Mouse (Mus musculus): ENCODE measurements around the gene Wiz. TPM values are rescaled to one million over a fixed set of nuclear protein-coding genes. Genes with fewer than 3 reads are reported as not detected.

Gene Wiz
- 10 to 100 TPM; 78.0 to 85.2 TPM for total RNA-seq (2021)
- long read RNA-seq, experiment 1, partial matches to known transcripts, result 25 of 50 reads
- long read RNA-seq, experiment 1, other reads (novel, unspliced or antisense), result 22 of 50 reads
- long read RNA-seq, experiment 2, transcript Wiz-207 (9 exons, 3,578 nt), result major isoform, 7 of 47 reads
- long read RNA-seq, experiment 2, partial matches to known transcripts, result 14 of 47 reads
- long read RNA-seq, experiment 2, other reads (novel, unspliced or antisense), result 26 of 47 reads

DNA sequence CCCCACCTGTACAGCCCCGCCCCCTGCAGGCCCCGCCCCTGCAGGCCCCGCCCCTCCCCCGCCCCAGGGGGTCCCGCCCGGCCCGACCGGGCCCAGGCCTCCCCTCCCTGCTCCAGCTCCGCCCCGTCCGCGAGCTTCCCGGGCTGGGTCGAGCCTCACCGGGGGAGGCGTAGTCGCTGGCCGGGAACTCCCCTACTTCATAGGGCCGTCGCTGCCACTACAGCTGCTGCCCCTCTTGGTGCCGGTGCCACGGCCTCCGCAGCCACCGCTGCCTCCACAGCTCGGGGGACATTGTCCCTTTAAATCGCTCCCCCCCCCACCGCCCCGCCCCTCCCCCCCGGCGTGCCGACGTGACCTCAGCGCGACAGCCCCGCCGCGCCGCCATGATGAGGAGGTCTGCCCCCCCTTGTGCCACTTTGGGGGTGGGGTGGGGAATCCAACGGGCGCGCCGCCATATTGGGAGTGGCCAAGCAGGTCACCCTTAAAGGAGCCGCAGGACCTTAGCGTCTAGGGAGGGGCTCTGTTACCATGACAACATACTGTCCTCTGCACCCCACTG is at the start of gene Wiz:
Gene Wiz, minus strand, starts transcription at position 339 of the 559 bp plus-strand sequence.
- intact Hi-C loops (cut with DNase I), result loop anchor here (5.0 kb wide), 3 partner anchors 42 to 103 kb away; no protein-coding TSS in a partner anchor
- peak; percentile 94 to 96 for DNase-seq (ENCODE audit: low spot score in 2 of 2)

DNA sequence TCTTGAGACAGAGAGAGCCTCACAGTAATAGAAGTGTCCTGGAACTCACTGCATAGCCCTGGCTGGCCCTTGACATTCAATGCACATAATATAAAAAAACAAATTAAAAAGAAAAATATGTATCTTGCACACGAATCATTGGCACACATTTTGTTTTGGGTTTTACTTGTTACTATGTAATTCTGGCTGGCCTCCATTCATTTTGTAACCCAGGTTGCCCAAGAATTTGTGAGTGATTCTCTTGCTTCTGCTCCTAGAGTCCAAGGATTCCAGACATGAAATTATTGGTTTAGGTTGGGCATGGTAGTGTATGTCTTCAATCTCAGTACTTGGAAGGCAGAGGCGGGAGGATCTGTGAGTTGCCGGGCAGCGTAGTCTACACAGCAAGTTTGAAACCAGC is 47.9 kb upstream of the Wiz start:
- intact Hi-C loops (cut with DNase I), result no loop called here
- DNase-seq (ENCODE audit: low spot score in 2 of 2), result no peak

DNA sequence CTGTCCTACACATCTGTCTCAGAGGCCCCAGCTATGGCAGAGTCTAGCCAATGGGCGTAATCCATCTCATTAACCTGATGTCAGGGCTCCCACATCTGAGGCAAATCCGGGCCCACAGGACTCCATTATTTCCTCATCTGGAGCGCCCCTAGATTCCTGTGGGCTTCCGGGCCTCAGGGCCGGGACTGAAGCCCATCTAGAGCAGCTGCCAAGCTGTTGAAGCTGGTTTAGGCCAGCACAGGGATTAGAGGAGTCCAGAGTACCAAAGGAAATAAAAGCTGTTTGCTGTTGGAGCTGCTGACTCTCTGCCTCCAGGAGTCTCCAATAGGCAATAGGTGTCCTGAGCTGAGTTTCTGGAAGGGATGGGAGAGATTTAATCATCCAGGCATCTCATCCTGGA is 45.9 kb upstream of the Wiz start:
- intact Hi-C loops (cut with DNase I), result no loop called here
- no peak for DNase-seq (ENCODE audit: low spot score in 2 of 2)

DNA sequence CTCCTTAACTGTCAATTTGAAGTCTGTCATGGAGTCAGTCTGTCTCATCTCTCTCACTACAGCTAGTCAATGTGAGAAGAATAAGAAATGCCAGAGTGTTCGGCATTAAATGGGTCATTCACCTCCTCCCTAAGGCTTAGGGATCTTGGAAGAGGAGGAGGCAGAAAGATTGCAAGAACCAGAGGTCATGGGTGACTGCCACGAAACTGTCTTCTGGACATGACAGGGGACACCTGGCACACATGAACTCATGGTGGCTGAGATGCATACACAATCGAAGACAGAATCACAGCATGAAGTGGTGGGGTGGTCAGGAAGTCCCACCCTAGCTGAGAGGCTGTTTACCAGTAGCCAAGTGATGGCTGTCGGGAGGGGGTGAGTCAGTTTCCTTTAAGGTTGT is 45.1 kb upstream of the Wiz start:
- intact Hi-C loops (cut with DNase I), result loop anchor here (5.0 kb wide), 2 partner anchors 47 to 87 kb away; partner anchors contain the start of gene Wiz
- no peak for DNase-seq (ENCODE audit: low spot score in 2 of 2)

DNA sequence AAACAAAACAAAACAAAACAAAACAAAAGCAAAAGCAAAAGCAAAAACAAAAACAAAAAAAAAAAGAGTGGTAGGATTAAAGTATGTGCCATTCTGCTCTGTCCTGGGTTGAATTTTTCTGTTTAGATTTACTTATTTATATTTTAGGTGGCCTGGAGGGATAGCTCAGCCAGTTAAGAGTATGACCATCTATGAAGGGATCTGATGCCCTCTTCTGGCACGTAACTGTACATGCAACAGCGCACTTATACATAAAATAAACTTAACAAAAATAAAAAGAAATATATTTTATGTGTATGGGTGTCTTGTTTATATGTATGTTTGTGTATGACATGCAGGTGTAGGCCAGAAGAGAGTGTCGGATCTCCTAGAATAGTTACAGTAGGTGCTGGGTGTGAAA is 42.7 kb upstream of the Wiz start:
- intact Hi-C loops (cut with DNase I), result loop anchor here (5.0 kb wide), 2 partner anchors 45 to 85 kb away; partner anchors contain the start of gene Wiz
- peak; percentile 4 to 6 for DNase-seq (ENCODE audit: low spot score in 2 of 2)

DNA sequence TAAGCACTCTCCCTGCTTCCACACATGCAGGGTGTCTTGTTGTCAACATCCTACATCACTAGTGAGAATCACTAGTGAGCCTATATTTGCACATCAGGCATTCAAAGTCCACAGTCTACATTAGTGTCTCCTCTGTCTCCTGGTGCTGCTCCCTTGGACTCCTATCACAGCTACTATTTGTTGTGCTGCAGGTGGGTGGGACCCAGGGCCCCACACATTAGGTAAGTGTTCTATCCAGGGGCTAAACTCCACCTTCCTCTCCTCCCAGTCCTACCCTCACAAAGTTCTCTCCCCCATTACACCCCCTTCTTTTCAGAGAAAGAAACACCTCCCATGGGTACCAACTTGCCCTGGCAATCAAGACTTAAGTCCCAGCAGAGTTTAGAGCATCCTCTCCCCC is 37.4 kb upstream of the Wiz start:
- DNase-seq (ENCODE audit: low spot score in 2 of 2), result no peak
- intact Hi-C loops (cut with DNase I), result no loop called here

DNA sequence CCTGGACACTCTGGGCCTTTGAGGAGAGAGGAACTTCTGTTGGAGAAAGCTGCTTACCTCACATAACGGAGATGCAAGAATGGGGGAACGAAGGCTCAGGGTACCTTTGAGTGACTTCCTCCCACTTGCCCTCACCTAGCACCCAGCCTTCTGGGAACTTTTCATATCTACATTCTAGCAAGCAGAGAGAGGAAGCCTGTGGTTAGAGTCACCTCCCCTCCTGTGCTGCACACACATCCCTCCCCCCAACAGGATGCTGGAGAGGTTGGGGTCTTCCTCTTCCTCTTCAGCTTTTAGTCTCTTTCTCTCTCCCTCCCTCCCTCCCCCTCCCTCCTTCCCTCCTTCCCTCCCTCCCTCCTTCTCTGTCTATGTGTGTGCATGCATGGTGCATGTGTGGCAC is 34.8 kb upstream of the Wiz start, which contains the start of gene Pglyrp2:
Gene Pglyrp2, minus strand, starts transcription at position 134 of the 400 bp plus-strand sequence.
- intact Hi-C loops (cut with DNase I), result no loop called here
- no peak for DNase-seq (ENCODE audit: low spot score in 2 of 2)

DNA sequence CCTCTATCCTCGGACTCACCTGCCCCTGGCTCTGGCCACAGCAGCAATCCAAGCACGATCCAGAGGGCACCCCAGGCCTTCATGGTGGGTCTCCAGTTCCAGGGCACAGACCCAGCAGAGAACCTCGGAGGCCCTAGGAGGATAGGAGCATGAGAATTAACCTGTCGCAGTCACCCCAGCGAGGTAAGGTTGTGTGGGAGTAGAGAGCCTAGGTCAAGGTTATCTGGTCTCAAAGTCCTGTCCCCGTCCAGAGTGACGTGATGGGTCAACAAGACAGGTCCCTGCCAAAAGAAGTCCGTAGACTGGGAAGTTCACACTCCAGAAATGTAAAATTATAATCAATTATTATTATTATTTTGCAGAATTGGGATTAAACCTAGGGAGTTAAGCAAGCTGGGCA is 31.5 kb upstream of the Wiz start:
- intact Hi-C loops (cut with DNase I), result no loop called here

DNA sequence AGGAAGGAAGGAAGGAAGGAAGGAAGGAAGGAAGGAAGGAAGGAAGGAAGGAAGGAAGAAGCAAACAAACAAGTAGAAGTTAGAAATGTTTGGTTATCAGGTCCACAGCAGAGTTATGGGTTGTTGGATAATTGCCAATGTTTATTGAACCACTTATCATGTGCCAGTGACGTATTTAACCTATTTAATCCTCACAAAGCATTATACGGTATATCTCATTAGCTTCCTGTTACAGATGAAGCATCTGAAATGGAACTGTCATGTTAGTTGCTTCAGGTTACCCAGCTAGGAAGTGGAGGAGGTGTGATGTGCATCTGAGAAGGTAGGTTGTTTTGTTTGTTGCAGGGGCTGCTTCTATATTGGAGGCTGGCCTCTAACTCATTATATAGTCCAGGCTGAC is 30.8 kb upstream of the Wiz start:
- intact Hi-C loops (cut with DNase I), result no loop called here
- DNase-seq (ENCODE audit: low spot score in 2 of 2), result no peak

More for the DNA sequence above, 31.5 kb upstream of the Wiz start:
- no peak for DNase-seq (ENCODE audit: low spot score in 2 of 2)

DNA sequence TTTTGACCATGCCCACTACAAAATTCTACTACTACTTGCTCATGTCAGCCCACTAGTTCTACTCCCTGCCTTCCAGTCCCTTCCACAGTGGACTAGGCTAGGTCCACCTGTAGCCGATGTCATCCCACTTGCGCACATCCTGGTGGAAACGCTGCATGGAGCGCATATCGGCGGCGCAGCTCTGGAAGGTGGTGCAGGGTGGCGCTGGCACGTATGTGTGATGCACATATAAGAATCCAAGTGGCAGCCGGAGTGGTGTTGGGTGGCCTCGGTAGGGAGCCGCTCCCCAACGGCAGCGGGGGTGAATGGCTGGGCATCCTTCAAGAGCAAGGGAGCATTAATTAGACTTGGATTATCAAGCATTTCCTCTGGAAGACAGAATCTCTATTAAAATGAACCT is 27.5 kb upstream of the Wiz start:
- no peak for DNase-seq (ENCODE audit: low spot score in 2 of 2)
- intact Hi-C loops (cut with DNase I), result no loop called here

DNA sequence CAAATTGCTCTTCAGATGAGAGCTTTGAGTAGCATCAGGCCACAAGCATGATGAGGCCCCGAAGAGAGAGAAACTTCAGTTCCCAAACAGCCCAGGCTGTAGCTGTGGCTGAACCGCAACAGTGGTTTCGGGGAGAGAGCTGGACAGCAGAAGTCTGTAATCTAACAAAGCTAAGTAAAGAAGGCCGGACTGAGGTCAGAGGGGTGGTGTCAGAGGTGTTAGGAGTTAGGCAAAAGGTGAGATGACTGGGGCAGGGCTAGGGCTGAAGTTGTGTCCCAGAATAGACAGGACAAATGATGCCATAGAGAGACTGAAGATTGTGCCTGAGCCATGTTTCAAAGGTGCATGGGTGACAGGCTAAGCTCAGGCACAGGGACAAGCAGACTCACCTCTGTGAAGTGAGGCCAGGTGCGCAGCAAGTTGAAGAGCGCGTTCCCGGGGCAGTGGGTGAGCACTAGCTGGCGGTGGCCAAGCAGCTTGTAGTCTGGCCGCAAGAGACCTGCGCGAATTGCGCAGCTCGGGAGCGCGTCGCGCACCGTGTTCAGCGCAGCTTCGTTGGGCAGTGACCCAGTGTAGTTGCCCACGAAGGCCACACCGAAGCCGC is 26.3 kb upstream of the Wiz start:
- DNase-seq (ENCODE audit: low spot score in 2 of 2), result no peak
- intact Hi-C loops (cut with DNase I), result no loop called here

DNA sequence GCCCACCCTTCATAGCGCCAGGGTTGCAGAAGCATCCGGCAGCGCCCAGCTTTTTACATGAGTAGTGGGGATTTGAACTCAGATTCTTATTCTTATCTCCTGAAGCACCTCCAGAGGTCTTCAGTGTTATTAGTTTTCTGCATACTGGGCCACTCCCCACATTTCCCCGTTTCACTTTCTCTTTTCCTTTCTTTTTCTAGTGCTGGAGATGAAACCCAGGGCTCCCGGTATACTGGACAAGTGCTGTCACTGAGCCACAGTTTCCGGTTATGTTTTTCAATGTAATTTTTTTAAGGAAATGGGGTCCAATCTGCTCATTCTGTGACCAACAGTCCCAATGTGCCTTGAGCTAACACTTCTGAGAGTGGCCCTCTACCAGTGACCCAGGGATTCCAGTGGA is 22.7 kb upstream of the Wiz start:
- intact Hi-C loops (cut with DNase I), result no loop called here
- no peak for DNase-seq (ENCODE audit: low spot score in 2 of 2)

DNA sequence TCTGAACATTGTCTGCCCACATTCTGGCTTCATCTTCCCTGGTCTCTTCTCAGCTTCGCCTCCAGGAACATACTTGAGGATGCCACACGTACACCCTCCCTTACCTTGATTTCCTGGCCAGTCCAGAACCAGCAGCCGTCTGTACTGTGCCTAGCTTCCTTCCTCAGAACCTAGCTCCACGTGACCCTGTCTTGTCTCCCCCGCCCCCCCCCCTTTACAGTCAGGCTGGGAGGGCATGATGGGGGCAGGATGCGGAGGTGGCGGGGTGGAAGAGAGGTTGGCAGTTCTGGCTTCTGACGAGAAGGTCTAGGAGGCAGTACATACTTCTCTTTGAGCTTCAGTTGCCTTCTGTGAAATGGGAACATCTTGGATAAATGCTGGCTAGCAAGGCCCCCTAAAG is 14.2 kb upstream of the Wiz start, which contains the start of gene Rasal3:
Gene Rasal3, minus strand, starts transcription at position 167 of the 400 bp plus-strand sequence.
- DNase-seq (ENCODE audit: low spot score in 2 of 2), result no peak
- intact Hi-C loops (cut with DNase I), result no loop called here

DNA sequence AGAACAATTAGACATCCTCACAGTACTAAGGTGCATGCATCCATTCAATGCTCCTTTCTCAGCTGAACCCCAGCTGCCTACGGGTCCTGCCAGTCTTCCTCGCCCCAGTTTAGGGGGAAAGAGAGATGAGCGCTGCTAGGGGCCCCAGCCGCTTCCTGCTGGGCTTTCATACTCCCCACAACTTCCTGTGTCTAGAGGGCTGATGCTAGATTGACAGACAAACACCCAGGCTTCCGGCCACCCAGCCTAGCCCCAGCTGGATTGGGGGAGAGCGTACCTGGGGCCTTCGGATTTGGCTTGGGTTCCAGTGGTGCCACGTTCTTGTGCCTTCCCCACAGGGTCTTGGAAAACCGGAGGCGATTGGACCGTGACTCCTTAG is 13.5 kb upstream of the Wiz start:
- no peak for DNase-seq (ENCODE audit: low spot score in 2 of 2)
- intact Hi-C loops (cut with DNase I), result no loop called here

DNA sequence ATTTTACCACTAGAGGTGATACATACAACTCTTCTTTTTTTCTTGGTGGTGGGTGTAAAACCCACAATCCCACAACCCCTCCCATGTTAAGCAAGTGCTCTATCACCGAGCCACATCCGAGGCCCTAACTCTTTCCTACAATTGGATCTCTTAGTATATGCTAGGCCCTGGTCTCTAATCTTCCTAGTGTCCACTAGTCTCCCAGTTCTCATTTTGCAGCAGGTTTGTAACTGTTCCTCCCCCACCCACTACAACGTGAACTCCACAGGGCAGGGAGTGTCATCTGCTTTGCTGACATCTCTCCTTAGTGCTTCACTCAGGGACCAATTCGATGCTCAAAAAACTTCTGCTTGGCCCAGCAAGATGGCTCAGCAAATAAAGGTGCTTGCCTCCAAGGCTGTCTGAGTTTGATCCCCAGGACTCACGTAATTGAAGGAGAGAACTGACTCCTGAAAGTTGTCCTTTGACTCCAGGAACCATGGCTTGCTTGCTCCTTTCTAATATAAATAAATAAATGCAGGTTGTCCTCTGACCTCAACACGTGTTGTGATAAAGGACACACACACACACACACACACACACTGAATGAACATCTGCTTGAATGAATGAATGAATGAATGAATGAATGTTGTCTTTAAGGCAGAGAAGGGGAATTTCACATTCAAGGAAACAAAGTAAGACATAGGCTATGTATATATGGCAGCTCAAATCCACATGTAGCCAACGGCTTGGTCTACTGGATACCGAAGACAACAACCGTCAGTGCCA is 13.0 kb upstream of the Wiz start:
- intact Hi-C loops (cut with DNase I), result no loop called here
- DNase-seq (ENCODE audit: low spot score in 2 of 2), result no peak

DNA sequence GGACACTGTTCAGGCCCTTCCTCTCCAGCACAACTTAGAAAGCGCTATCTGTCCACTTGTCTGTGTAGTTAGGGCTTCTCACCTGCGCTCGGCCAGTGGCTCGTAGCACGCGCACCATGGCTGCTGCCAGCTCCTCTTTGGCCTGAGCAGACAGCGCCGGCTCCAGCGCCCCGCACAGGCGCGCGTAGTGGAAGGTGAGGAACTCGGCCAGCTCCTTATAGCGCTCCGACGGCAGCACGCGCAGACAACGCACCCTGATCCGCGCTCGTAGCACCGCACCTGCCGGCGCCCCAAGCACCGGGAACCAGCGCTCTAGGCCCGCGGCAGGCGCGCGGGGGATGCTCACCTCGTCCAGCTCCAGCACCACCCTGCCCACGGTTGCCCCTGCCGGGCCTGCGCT is 7.0 kb upstream of the Wiz start:
- no peak for DNase-seq (ENCODE audit: low spot score in 2 of 2)
- intact Hi-C loops (cut with DNase I), result no loop called here

DNA sequence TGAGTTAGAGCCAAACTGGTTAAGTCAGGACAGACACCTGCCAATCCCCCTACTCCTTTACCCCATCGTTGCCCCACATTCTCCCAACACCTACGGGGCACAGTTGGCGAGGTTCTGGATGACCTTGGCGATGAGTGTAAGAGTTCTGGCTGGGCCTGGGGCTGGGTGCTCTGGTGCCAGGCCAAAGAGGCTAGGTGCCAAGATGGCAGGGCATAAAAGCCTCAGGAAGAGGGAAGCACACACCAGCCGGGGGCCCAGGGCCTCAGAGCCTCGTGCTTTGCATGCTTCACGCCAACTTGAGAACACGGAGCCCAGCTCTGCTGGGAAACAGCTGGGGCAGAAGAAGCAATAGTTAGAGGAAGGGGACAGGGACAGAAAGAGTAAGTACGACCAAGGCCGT is 4.7 kb upstream of the Wiz start:
- DNase-seq (ENCODE audit: low spot score in 2 of 2), result no peak

DNA sequence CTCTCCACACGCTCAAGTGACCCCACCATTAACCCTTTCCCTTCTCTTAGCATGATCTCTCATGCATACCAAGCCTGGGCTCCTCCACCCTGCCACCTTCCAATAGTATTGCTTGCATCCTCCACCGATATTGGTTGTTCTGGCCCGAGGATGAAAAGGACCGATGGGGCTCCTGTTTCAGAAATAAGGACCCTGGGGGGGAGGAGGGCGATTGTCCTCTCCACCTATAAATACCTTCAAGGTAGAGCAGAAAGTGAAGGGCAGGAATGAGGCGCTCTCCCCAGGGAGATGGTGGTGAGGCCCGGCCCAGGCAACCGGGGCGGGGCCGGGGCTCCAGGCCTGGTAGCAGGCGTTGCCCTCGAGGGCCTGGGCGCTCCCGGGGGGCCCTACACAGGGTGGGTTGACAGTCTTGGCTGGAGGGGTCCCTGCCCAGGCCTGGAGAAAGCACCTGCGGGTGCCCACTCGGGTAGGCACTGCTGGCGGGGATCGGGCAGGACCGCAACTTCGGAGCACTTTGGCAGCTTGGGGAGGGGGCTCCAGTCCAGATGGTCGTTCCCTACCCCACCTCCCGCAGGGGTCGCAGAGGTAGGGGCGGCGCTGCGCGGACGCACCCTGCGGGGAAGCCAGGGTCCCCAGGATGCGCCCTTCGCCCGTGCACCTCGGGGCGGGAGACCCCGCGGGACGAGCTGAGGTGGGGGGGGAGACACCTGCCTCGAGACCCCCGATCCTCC is 704 bp downstream of the Wiz start:
- intact Hi-C loops (cut with DNase I), result loop anchor here (5.0 kb wide), 3 partner anchors 41 to 104 kb away; no protein-coding TSS in a partner anchor
- DNase-seq (ENCODE audit: low spot score in 2 of 2), result no peak

More for the DNA sequence above, 4.7 kb upstream of the Wiz start:
- intact Hi-C loops (cut with DNase I), result no loop called here

DNA sequence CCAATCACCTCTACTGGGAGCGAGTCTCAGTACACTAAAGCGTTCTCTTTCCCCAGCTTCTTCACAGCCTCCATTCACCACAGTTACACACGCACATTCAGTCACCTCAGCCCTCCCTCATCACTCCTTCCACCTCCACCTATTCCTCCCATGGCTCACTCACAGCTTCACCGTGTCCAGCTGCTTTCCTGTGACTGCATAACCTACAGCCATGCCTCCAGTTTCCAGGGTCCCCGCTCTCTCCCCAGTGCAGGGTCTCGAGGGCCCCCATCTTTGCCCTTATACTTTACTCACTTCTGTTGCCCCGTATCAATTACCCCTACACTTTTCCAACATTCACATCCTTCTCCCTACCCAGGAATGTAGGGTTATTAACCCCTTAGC is 1.3 kb downstream of the Wiz start:
- intact Hi-C loops (cut with DNase I), result loop anchor here (5.0 kb wide), 3 partner anchors 41 to 104 kb away; no protein-coding TSS in a partner anchor
- DNase-seq (ENCODE audit: low spot score in 2 of 2), result no peak
